Mouse (Mus musculus) bone marrow, adult 2 months (tissue): ENCODE results near the gene Usb1.

Experiments used
- CTCF ChIP-seq: fragments of 200-500 bp; IDR thresholded peaks from 2 replicates; pipeline ENCODE4 v1.5.1; 2011; ENCODE audit warnings: low read length, control low read depth; ENCODE audit not compliant: control insufficient read depth, insufficient read depth
- POLR2A ChIP-seq: fragments of 200-500 bp; IDR thresholded peaks from 2 replicates; pipeline ENCODE4 v1.6.1; 2011; ENCODE audit warnings: low read depth, mild to moderate bottlenecking, control low read depth, low read length, borderline replicate concordance; ENCODE audit not compliant: control insufficient read depth

DNA sequence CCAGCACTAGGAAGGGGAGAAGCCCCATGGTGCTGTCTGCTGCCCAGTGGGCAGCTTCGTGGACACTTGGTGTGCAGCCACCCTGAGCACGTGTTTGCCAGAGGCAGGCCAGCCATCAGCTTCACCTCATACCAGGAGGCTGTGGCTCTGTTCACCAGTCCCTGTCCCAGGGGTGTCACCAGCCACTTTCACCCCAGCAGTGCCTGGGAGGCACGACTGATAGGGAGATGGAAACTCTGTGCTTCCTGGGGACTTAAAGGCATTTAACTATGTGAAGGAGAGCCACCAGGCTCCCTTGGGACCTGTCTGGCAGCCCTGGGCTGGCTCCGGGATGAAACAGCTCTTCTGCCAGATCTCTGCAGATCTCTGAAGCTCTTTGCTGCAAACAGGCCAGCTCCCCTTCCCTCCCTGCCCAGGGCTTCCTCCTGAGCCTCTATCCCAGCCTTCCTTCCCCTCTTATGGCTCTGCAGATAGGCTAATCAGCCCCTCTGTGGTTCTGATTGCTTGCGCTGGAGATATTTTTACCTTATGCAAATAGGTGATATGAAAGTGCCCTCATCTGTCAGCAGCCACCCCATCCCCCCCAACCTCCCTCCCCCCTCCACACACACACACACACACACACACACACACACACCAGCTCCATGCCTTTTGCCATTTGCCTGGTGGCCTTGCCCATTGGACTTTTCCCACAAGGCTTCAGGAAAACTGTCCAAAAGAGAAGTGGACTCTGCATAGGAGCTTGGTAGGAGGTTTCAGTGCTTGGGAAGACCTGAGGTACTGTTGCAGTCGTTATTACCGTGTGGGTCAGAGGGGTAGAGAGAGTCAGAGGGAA is 28.3 kb downstream of the Usb1 start:
- TF ChIP-seq POLR2A (no peak), CTCF (no peak)
